Mouse (Mus musculus) G1E (cell line): ENCODE measurements at regions not wholly inside any gene's neighbourhood (a gene's known extent, or its start where the extent isn't known, plus 50 kb on each side); places are given as distances from the start of the nearest gene placed in this dataset.

ENCODE experiments used
- CTCF ChIP-seq: IDR thresholded peaks from 2 replicates; pipeline ENCODE4 v1.5.1; 2012; ENCODE audit warnings: low read depth, low read length, inconsistent platforms, mixed read lengths
- GATA1 ChIP-seq: IDR thresholded peaks from 2 replicates; pipeline ENCODE4 v1.6.1; 2012; ENCODE audit warnings: borderline replicate concordance, low read length, inconsistent platforms, mixed read lengths

DNA sequence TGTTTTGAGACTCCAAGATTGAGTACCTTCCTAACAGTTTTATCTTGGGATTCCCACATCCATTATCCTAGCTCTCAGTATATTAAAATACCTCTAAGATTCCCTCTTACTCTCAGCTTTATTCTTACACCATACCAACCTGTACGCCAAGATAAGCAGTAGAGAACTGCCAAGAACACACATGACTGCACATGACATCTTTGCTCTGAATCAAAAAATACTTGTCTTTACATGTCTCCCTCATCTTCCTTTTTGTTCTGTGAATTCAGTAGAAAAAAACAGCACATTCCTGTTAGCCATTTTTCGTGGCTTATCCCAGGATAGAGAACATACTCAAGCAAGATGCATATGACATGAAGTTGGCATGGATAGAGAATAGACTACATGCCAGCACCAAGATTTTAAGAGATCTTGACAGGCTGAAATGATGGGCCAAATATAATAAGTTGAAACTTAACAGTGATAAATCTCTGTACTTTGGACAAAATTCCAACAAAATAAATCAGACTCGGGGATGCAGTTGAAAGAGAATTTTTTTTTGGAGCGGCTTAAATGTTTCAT, 206.0 kb upstream of the Kcnq5 start:
- TF ChIP-seq CTCF (no peak), GATA1 (no peak)
